Mouse (Mus musculus): ENCODE data around the gene Dolpp1.
A peak's percentile ranks its signal among the peaks of the same experiment; 100 is the strongest.
"Not testable (repeated sequence)": the region's sequence is repeated elsewhere in the genome, so short reads cannot be mapped to it uniquely, and the experiment has no call there.

Gene Dolpp1

GRCm38 (mm10) chr2:30413038-30413973, 21.3 kb downstream of the Dolpp1 start:
- DNase-seq: no peak

- DNase-seq: no peak
These were observed 22.0 kb downstream of the Dolpp1 start for GRCm38 (mm10) chr2:30414101-30414500.

GRCm38 (mm10) chr2:30414681-30415080, 22.6 kb downstream of the Dolpp1 start:
- no peak for DNase-seq

GRCm38 (mm10) chr2:30415157-30415935, 23.3 kb downstream of the Dolpp1 start, which contains the start of gene Crat:
Crat (minus strand) TSS chr2:30415813.
- DNase-seq: peak; percentile 98

GRCm38 (mm10) chr2:30415936-30416648, 24.0 kb downstream of the Dolpp1 start, which contains the start of gene Ptpa:
Ptpa (plus strand) TSS chr2:30416039.
- DNase-seq: peak; percentile 96

- DNase-seq: no peak
These were observed 24.6 kb downstream of the Dolpp1 start for GRCm38 (mm10) chr2:30416649-30416965.

GRCm38 (mm10) chr2:30417154-30417553, 25.1 kb downstream of the Dolpp1 start:
- not testable (repeated sequence) for DNase-seq

GRCm38 (mm10) chr2:30417595-30418165, 25.6 kb downstream of the Dolpp1 start:
- DNase-seq: no peak

GRCm38 (mm10) chr2:30418259-30418658, 26.2 kb downstream of the Dolpp1 start:
- no peak for DNase-seq

GRCm38 (mm10) chr2:30419112-30419511, 27.1 kb downstream of the Dolpp1 start:
- DNase-seq: no peak

GRCm38 (mm10) chr2:30421432-30421831, 29.4 kb downstream of the Dolpp1 start:
- DNase-seq: no peak

GRCm38 (mm10) chr2:30429156-30429555, 37.1 kb downstream of the Dolpp1 start:
- DNase-seq: no peak

- DNase-seq: peak; percentile 81
These were observed 43.5 kb downstream of the Dolpp1 start for GRCm38 (mm10) chr2:30435326-30436155.

GRCm38 (mm10) chr2:30436156-30436545, 44.1 kb downstream of the Dolpp1 start:
- peak; percentile 86 for DNase-seq

- DNase-seq: no peak
These were observed 44.8 kb downstream of the Dolpp1 start for GRCm38 (mm10) chr2:30436809-30437208.

GRCm38 (mm10) chr2:30437791-30438190, 45.7 kb downstream of the Dolpp1 start:
- DNase-seq: no peak

- DNase-seq: no peak
These were observed 47.6 kb downstream of the Dolpp1 start for GRCm38 (mm10) chr2:30439631-30440030.

- peak; percentile 73 for DNase-seq
These were observed 48.2 kb downstream of the Dolpp1 start for GRCm38 (mm10) chr2:30440211-30440700.

GRCm38 (mm10) chr2:30440701-30441517, 48.9 kb downstream of the Dolpp1 start:
- peak; percentile 86 for DNase-seq

Measured in kidney, postnatal 14 days (tissue).